Mouse (Mus musculus) adipocyte (in vitro differentiated cells): Measurements from ENCODE around the gene Lamtor1.

Source experiments
- DNase-seq: peaks from one replicate; pipeline ENCODE4 v3.0.0-alpha.2; 2016; ENCODE audit warnings: low spot score

Lamtor1 gene

DNA sequence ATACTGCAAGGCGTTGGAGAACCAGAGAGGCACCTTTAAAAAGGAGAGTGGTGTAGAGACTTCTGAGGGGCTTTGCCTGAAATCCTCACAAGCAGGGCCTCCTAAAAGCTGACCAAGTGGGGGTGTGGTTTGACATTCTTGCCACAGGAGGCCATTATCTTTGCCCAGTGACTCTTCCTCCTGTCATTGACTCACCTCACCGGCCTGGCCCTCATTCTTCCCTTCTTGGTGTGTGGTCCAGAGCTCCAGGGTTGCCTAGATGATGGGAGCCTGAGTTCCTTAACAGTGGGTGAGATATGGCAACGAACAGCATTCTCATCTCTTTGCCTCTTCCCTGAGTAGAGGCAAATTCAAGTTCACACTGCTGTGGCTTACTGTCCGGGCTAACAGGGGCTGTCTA, 50.2 kb downstream of the Lamtor1 start:
- no peak for DNase-seq

DNA sequence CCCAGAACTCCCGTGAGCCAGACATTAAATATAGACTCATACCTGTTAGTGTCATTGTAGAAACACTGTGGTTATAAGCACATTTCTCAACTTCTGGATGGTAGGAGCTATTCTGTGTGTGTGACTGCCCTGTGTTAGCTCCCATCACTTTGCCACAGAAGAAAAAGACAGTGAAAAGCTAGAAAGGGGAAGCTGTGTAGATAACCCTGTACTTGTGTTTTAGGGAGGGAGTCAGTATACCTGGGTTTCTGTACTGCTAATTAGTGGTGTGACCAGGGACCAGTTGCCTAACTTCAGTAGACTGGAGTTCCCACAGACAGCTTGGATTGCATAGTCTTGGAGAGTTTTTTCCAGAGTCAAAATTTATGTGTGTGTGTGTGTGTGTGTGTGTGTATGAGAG, 50.8 kb downstream of the Lamtor1 start:
- no peak for DNase-seq

DNA sequence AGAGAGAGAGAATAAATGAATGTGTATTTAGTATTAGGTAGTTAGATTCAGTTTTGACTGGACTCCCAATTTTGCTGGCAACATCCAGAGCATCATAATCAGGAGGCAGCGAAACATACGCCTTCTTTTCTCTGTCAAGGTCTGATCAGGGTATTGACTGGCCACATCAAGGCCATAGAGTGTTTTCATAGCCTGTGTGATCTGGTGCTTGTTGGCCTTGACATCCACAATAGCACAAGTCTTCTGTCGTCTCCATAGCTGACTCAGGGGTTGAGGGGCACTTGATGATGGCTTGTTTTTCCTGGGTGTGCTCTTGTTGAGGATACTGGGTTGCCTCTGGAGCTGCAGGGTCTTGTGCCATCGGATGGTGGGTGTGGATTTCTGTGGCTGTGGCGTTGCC, 51.2 kb downstream of the Lamtor1 start:
- DNase-seq, result no peak

DNA sequence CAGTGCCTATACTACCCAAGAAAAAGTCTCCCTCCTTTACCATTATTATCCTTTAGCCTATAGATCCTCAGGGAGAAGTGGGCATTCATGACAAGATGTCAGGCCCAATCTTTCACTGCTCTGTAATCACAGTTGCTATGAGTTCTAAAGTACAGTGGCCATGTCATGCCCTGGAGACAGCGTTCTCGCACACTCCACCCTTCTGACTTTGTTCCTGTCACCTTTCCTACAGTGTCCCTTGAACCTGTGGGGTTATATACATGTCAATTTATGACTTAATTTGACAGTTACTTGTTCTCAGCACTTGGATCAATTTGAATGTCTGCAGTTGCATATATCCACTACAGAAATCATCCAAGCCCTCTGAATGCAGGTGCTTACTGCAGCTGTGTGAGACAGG, 57.1 kb downstream of the Lamtor1 start:
- DNase-seq, result no peak

DNA sequence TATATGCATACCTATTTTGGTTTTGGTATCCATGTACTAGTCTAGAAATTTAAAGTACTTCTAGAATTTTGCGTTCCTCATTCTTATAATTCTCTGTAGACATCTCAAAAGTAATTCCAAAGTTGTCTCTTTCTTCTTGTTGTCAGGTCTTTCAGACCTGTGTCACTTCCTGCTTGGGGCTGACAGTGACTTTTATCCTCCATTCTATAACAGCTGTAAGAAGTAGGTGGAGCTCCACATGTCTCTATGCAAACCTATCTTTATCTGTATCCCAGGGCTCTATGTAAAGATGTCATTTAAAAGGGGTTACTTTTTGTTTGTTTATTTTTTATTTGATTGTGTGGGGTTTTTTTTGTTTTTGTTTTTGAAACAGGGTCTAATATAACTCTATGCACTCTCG, 57.9 kb downstream of the Lamtor1 start:
- no peak for DNase-seq

DNA sequence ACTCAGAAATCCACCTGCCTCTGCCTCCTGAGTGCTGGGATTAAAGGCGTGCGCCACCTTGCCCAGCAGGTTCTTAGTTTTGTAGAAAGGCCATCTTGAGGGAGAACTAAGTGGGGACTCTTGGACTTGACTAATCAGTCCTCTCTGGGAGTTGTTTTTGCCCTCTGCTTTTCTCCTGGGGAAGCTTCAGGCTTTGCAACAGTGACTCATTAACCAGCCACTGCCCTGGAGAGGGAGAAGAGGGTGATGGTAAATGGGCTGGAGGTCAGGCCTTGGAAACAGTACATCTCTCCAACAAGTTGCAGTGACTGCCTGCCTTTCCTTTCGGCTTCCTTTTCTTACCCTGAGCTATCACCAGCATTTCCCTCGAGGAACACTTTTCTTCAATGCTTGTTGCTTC, 58.8 kb downstream of the Lamtor1 start:
- DNase-seq, result peak; percentile 76

DNA sequence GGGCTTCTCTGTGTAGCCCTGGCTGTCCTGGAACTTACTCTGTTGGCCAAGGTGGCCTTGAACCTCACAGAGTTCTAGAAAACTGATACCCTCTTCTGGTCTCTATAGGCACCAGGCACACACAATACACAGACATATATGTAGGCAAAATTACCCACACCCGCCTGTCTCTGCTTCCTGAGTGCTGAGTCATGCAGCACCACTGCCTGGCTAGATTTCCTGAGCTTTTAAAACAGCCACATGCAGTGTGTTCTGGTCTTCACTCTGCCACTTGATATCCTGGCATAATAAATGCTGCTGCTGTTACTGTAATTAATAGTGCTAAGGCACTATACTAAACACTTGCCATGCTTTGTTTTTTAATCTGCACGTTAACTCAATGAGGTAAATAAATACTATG, 59.9 kb downstream of the Lamtor1 start:
- DNase-seq, result no peak

DNA sequence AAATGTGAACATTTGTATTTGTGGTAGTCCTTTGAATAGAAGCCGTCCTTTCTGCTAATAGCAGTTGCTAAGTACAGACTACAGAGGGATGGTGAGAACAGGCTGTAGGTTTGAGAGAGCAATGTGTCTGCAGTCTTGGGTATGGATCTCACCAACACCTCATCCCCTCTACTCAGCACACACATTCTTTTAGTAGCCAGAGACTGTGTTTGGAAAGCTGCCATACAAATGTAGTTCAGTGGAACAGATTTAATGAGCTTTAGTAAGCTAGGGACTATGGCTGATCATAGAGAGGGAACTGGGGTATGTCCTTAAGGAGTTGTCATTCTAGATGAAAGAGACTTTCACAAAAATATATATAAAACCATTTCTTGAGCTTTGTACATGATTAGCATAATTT, 61.6 kb downstream of the Lamtor1 start:
- DNase-seq, result no peak

DNA sequence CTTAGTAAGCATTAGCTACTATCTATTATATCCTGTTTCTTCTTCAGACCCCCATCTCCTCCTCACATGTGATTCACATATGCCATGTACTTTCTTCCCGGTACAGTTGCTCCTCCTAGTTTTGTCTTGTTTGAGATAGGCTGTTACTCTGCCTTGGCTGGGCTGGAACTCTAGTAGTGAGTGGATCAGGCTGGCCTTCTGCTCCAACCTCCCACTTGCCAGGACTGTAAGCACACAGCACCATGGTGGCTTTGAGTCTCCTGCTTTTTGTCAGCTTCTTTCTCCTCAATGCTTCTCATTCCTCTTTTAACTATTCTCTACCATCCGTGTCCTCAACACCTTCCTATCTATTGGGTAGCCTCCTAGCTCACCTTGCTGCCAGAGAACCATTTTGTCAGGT, 63.0 kb downstream of the Lamtor1 start:
- DNase-seq, result no peak

DNA sequence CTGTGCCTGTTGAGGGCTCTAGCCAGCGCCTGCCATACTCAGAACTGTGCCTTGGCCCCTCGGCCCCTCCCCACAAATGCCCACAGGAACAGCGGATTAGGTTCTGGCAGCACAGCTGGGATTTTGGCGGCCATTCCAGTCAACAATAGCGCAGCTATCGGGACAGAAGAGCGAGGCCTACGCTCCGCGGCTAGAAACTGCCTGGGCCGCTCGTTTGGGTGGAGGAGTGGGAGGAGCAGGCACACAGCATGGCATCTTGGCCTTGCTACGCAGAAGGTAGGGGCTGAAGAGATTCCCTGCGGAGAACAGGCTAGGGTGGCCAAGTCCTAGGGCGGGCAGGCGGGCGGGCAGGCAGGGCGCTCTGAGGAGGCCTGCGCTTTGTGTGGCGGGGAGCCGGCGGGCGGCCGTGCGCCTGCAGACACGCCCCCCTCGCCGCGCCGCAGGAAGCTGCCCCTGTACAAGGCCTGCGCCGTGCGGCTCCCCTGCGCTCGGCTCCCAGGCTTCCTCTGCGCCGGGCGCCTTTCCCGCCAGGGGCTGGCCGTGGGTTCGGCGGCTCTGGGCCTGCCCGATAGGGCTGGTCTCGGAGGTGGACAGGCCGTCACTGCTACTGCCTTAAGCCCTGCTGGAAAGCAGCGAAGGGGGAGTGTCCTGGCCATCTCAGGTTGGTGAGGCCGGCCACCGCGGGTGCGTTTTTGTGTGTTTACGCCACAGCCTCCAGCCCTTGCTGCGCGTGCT, 64.2 kb downstream of the Lamtor1 start:
- peak; percentile 67 for DNase-seq

DNA sequence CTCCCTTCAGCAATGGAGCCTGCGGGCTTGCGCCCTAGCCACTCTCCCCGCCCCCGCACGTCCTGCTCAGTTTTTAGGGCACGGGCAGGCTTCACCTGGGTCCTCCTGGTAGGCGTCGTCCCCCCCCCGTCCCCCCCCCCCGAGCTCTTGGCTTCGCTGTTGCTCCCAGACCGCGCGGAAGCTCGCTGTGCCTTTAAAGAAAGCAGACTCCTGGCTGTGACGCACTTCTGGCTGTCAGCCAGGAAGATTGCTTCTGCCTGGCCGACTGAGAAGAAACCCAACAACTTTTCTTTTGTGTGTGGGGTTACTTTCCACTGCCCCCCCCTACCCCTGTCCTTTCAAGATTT, 64.7 kb downstream of the Lamtor1 start:
- DNase-seq, result peak; percentile 94

DNA sequence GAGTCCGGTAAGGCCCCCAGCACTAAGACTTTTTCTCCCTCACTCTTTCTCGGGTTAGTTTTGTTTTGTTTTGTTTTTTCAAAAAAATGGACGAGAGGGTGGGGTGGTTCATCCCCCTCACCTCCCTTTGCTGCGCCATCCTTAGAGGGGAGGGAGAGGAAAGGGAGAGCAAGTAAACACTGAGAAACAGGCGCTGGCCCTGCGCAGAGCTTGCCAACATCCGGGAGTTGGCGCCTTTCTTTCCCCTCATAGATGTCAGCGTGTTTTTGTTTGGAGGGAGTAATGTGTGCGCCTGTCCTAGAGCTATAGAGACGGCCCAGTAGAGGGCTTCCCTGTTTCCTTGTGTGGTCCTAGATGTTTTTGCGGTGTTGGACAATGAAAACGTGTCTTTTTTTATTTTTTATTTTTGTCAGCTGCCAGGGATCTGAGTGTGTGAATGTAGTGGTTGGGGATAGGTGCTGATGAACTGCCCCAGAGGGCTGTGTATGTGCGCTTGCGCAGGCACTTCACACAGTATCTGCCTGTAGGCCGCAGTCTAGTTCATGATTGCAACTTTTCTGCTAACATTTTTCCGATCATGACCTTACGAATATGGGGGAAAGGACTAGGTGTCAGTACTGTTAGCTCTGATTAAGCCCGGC, 65.2 kb downstream of the Lamtor1 start:
- peak; percentile 74 for DNase-seq

DNA sequence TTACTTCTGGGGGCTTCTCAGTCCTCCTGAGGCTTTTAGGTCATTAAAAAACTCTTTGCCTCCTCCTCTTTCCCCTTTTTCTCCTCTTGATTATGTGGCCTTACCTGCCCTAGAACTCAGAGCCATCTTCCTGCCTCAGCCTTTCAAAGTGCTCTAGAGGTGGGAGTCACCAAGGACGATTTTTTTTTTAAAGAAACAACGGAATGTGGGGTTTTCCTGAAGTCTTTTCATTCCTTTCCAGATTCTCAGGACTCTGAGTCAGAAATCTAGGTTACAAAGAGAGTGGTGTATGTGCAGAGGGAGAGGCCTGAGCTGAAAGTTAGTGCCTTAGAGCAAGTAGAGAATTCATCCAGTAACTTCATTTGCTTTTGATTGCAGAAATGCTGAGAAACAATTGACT, 66.0 kb downstream of the Lamtor1 start:
- DNase-seq, result no peak

DNA sequence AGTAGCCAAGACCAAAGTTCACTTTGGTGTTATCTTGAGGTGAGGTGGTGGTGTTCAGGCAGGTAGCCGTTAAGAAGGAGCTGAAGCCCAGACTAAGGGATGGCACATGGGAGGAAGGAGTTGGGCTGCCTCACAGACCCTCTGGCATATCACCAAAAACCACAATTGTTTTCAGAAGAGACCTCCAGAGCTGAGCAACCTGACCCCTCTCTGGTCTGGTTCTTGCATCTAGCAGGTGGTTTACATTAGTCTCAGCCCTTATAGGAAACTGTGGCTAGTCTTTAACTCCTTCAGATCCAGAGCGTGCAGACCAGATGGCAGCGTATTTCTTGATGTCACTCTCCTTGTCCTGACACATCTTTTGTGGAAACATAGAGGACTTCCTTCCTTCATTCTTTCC, 68.0 kb downstream of the Lamtor1 start:
- no peak for DNase-seq

DNA sequence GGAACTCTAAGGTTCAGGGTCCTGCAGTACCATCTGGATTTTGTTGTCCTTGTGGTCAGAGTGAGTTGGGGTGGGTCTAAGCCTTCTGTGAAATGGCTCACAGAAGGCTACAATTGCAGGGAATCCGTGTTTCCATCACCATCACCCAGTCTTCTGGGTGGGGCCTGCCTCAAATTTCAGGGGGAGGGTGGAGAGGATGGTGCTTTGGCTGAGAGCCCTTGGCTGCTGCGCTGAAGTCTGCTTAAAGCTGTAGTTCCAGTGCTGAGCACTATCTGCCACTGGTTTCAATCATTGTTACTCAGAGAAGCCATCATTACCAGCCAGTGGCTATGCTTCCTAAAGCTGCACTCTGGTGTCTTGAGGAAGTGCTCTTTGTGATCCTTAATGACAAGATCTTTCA, 68.8 kb downstream of the Lamtor1 start:
- DNase-seq, result peak; percentile 40
